Mouse (Mus musculus) retina, adult 2 months (tissue): ENCODE measurements around the gene Mgat4c.

ENCODE experiments used
- DNase-seq: peaks from one replicate; pipeline ENCODE4 v3.0.0-alpha.2; 2012; ENCODE audit warnings: low read depth, low spot score

The Mgat4c gene

GRCm38 (mm10) chr10:101681437-101681912 is at the start of gene Mgat4c:
Mgat4c (plus strand) TSS chr10:101681487.
- DNase-seq = peak; percentile 13

GRCm38 (mm10) chr10:101635266-101635665 is 46.0 kb upstream of the Mgat4c start:
- no peak for DNase-seq

DNA sequence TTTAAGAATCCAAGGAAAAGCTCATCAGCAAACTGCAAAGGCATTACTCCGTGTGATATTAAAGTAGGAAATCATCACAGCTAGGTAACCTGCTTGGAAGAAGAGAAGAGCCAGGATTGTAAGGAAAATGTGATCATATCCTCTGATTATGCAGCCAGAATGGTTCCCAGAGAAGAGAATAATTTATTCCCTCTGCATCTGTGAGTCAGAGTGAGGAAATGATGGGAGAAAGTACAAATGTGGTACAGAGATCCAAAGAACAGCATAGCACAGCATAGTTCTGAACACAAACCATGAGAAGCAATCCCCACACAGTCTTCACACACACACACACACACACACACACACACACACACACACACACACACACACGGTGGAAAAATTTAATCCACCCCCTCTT is 40.2 kb upstream of the Mgat4c start:
- DNase-seq = no peak

DNA sequence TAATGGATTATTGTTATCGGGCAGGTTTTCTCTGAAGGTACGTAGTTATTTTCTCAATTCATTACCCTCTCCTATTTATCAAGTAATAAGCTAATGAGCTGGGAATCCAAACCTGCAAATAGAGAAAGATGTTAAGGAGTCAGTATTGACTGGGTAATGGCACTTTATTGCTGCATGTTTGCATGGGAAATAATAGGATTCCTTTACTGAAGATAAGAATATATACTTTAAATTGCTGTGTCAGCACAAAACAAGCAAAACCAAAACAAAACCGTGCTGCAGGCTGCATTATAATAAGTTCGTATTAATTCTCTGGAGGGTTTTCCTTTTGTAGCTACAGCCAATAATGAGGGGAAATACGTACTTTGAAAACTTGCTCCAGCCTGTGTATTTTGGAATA is 627 bp downstream of the Mgat4c start:
- no peak for DNase-seq

GRCm38 (mm10) chr10:101761828-101762227 is 80.5 kb downstream of the Mgat4c start:
- no peak for DNase-seq

DNA sequence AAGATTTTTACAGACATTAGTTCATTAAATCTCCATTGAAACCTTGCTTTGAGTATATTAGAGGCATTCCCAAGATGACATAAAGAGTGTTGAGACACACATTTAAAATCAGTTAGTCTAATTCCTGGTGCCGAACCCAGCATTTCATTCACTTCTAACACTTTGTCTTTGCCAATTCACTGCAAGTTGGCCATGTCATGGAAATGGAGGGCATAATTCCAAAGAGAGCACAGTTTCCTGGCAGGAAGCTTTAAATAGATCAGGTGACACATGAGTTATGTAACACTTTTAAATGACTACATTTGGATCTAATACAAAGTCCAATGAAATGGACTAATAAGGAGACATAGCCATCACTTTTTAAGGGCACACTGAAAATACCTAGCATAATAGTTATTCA is 89.4 kb downstream of the Mgat4c start:
- DNase-seq = no peak

DNA sequence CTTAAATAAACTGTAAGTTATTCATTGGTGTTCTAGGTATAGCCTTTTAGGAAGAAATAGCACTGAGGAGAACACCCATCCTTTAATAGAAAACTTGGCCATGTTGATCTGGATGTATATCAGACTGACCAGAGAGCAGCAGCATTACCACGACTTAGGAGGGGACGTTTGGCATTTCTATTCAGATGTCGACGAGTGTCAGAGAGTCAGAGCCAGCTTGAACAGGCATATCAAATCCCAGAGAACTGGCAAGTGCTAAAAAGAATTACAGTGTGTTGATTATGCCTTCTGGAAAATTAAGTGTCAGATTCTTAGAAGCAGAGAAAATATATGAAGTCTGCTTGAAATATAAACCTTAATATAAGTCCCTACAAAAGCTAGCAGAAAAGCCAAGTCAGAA is 89.9 kb downstream of the Mgat4c start:
- no peak for DNase-seq

- DNase-seq = no peak
Observed at GRCm38 (mm10) chr10:101783161-101783744, 102.0 kb downstream of the Mgat4c start.

- no peak for DNase-seq
Observed at GRCm38 (mm10) chr10:101795507-101795906, 114.2 kb downstream of the Mgat4c start.

DNA sequence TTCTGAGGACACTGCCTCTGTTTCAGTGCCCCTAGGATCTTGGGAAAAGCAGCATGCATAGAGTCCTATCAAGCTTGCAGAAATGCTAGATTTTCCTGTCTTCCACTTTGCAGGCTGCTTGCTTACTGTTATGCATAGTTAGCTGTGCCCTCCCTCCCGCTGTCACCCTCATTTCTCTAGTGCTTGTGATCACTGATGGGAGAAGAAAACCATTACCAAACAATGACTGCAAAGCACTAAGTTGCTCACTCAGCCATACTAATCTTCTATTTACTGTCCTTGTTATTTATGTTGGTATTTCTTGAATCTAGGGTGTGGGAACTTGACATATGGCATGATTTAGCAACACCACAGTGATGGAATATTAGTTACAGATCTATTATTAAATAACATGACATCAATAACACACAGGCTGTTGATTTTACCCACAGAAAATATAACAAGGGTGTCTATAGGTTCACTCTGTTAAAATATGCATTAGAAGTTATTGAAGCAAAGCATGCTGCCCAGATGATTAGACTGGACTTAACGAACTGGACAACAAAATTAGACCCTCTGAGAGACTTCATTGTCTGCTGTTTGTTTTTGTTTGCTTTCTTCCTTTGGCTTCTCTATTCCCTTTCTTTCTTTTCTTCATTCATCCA is 117.7 kb downstream of the Mgat4c start:
- DNase-seq = no peak

- DNase-seq = no peak
Observed at GRCm38 (mm10) chr10:101808768-101809167, 127.5 kb downstream of the Mgat4c start.

DNA sequence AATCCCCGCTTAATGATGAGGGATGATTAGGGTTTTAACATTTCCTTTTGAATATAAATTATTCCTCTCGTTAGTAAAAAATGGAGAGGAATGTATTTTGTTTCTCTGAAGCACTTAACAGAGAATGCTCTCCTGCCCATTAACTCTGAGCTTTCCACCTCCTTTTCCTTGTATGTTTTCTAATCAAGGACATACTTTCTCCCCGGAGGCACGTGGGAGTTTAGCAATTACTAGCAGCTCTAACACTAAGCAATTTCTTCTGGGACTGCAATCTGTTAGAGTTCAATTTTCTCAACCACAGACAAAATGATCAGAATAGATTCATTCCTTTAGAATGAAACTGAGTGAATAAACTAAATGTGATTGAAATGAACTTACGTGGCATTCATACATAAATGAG is 135.6 kb downstream of the Mgat4c start:
- DNase-seq = no peak

GRCm38 (mm10) chr10:101827944-101828343 is 146.7 kb downstream of the Mgat4c start:
- DNase-seq = no peak

DNA sequence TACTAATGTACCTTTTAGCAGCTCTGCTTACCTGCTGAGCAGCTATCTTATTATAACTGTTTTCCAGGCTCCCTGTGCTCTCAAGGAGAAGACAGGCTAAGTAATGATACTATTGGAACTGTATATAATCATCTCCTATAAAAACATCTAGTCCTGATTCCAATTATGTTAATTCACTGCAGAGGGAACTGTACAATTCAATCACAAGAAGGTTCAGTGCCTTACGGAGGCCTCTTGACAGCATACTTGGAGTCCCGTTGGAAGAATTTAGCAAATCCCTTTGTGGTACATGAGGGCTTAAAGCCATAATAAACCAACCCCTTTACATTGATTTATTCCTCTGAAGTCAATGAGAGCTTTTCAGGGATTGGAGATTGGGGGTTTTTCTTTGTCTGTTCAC is 174.8 kb downstream of the Mgat4c start:
- DNase-seq = no peak

- DNase-seq = no peak
Observed at GRCm38 (mm10) chr10:101889866-101890265, 208.6 kb downstream of the Mgat4c start.

- DNase-seq = no peak
Observed at GRCm38 (mm10) chr10:101917328-101917814, 236.1 kb downstream of the Mgat4c start.

DNA sequence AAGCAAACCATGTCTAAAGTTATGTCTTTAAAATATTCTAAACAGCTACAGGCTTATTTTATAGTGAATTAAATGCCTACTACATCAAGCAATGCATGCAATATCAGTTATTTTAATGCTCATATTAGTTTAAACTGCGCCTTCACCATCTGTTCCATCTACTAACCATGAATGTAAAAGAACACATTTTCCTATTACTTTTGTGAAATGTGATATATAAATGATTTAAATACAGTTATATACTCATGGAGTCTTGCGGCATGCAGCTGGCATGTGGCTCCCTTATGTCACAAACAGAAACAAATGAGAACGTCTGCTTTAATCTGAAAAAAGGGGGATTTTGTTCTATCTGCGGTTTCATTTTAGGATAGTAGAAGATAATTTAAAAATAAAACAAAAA is 316.3 kb downstream of the Mgat4c start:
- DNase-seq = no peak

GRCm38 (mm10) chr10:102042513-102042912 is 361.2 kb downstream of the Mgat4c start:
- DNase-seq = no peak

DNA sequence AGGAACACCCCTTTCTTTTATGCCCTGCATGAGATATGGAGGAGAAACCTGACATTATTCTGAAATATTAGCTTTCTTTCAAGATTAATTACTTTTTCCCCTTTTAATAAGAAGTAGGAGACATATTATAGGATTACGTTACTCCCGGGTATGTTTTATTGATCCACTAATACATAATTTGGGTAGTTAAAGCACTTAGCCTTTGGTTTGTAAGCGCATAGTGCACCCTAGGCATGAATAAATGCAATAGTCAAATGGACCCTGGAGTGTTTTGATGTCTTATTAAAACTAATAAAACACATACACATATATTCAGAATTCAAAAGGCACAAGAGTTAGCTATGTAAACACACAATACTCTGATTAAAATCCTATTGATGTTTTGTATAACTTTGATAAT is 374.9 kb downstream of the Mgat4c start:
- DNase-seq = no peak

DNA sequence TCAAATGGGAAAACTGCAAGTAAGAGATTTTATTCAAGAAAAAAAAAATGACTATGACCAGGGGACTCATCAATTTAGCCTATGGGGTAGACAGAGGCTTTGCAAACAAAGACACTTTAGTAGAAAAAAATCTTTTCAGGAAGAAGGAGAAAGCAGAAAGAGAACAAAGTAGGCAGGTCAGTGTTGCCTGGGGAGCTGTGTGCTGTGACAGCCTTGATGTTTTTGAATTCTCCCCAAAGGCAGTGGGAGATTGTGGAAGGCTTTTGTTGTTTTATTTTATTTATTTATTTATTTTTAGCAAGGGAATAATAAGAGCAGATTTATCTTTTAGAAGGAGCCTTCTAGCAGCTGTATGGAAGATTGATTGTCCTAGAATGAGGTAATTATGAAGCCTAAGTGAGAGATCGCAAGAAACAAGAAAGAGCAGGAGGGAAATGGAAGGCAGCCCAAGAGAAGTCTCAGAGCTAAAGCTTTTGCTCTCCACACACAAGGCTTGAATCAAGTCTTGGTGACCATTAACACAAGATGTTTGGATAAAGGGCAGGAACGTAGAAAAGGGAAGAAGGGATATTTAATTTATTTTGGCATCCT is 375.8 kb downstream of the Mgat4c start:
- no peak for DNase-seq

GRCm38 (mm10) chr10:102074541-102075398 is 393.5 kb downstream of the Mgat4c start:
- no peak for DNase-seq

DNA sequence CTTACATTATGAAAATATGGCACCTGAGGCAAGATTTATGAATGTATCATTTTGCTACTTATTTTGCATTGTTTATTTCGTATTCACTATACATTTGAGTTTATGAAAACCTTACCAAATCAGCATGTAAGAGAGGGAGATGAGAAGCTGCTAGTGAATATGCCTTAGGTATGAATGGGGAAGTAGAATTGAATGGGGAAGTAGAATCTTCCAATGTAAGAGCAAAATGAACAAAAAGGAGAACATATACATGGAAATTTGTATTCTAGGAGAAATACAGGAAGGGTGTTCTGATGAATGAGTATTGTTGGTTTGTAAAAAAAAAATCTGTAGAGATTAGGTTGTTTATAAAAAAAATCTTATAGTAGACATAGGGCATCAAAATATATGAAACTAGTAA is 441.9 kb downstream of the Mgat4c start:
- no peak for DNase-seq
